In the genomic region with DNA sequence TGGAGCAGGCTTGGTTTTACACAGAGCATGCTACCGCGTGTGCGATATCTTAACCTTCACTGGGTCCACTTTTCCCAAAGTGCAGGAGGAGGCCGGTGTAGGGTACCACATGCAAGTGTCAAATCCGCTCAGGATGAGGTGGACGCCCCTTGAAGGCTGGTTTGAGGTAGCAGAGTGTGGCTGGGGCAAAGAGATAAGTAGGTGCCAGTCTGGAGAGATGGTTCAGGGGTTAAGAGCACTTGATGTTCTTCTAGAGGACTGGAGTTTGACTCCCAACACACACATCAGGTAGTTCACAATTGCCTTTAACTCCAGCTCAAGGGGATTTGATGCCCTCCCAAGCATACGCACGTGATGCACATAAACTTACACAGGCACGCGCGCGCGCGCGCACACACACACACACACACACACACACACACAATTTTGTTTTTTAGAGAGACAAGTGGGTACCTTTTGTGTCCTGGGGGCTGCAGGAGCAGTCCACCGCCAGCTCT, we compare ENCODE assay signal across 8 mouse cellular contexts. TPM values are rescaled to one million over a fixed set of nuclear protein-coding genes. Genes with fewer than 3 reads are reported as not detected.
DNase-seq lines count a peak whose midpoint lies in the region; ATAC-seq and TF ChIP-seq lines count a peak whose summit lies in the region.

No protein-coding gene starts in this region.

- H3K27me3 ChIP-seq in kidney, adult 2 months (replicated peaks; ENCODE audit: control insufficient read depth, insufficient read depth, low read length): no peaks in the 10 kb centered on the region
- H3K27me3 ChIP-seq in MEL (ENCODE audit: control insufficient read depth in 1 of 2, insufficient read depth in 2 of 2, low read length in 2 of 2): 0 out of 4 replicates have a peak, but pooled peaks cover 0 to 2% of the 10 kb centered on the region in 2 experiments
- H3K27me3 ChIP-seq in forebrain, embryonic 16.5 days (replicated peaks; ENCODE audit: control insufficient read depth, insufficient read depth, low read length): no peaks in the 10 kb centered on the region; the same call in 1 of the 2 replicates
- no peaks in the 10 kb centered on the region for H3K27me3 ChIP-seq in liver, embryonic 14.5 days (ENCODE audit: control insufficient read depth, insufficient read depth, low read length)

- H3K4me3 ChIP-seq in kidney, adult 2 months (ENCODE audit: insufficient read depth, low read depth, low read length): peak overlapping the region; percentile 88
- peak overlapping the region; percentile 59 to 74 for H3K4me3 ChIP-seq in MEL (ENCODE audit: control insufficient read depth in 1 of 2, insufficient read depth in 1 of 2, low read depth in 2 of 2, low read length in 2 of 2)
- H3K4me3 ChIP-seq in forebrain, embryonic 16.5 days (replicated peaks; ENCODE audit: low read length): peak overlapping the region; percentile 92
- peak overlapping the region; percentile 71 to 75 for H3K4me3 ChIP-seq in liver, embryonic 14.5 days (ENCODE audit: insufficient read depth in 1 of 2, low read depth in 2 of 2, low read length in 2 of 2)

- no peak for TF ChIP-seq CTCF in kidney, adult 2 months (conservative IDR thresholded peaks at IDR 0.05; ENCODE audit: insufficient read depth, insufficient read length, low read depth, low read length)
- no peak for TF ChIP-seq CTCF in MEL (IDR thresholded peaks at IDR 0.05 in 2 of 3, conservative IDR thresholded peaks at IDR 0.05 in 1 of 3; ENCODE audit: control insufficient read depth in 1 of 3, insufficient read depth in 1 of 3, low read depth in 2 of 3, low read length in 3 of 3, poor library complexity in 1 of 3, severe bottlenecking in 1 of 3)
- TF ChIP-seq CTCF in liver, embryonic 14.5 days (IDR thresholded peaks at IDR 0.05; ENCODE audit: low read depth): no peak

- no peak overlapping the region for H3K27ac ChIP-seq in kidney, adult 2 months (ENCODE audit: insufficient read depth, low read depth, low read length)
- no peak overlapping the region for H3K27ac ChIP-seq in MEL (ENCODE audit: control insufficient read depth, low read depth, low read length)
- H3K27ac ChIP-seq in forebrain, embryonic 16.5 days (ENCODE audit: low read length): peak overlapping the region; percentile 94
- no peak overlapping the region for H3K27ac ChIP-seq in liver, embryonic 14.5 days

- peak overlapping the region; percentile 87 for H3K9ac ChIP-seq in MEL (ENCODE audit: control insufficient read depth, low read depth, low read length, poor library complexity, severe bottlenecking)
- peak overlapping the region; percentile 87 for H3K9ac ChIP-seq in forebrain, embryonic 16.5 days (replicated peaks; ENCODE audit: low read depth, low read length)
- H3K9ac ChIP-seq in liver, embryonic 14.5 days (replicated peaks): peak overlapping the region; percentile 43

- TF ChIP-seq POLR2A in kidney, adult 2 months (IDR thresholded peaks at IDR 0.05; ENCODE audit: low read depth, low read length): no peak
- TF ChIP-seq POLR2A in MEL (IDR thresholded peaks at IDR 0.05; ENCODE audit: control insufficient read depth in 1 of 2, insufficient read depth in 1 of 2, low read depth in 1 of 2, low read length in 2 of 2, poor library complexity in 1 of 2): no peak

- no peaks in the 10 kb centered on the region for H3K9me3 ChIP-seq in MEL (replicated peaks; ENCODE audit: insufficient read depth, low read length)
- H3K9me3 ChIP-seq in forebrain, embryonic 16.5 days (ENCODE audit: control insufficient read depth, low read length): no peaks in the 10 kb centered on the region
- H3K9me3 ChIP-seq in liver, embryonic 14.5 days (ENCODE audit: control insufficient read depth, low read length): no peaks in the 10 kb centered on the region

- no peak for TF ChIP-seq EP300 in MEL (IDR thresholded peaks at IDR 0.05; ENCODE audit: low read depth in 1 of 2, low read length in 2 of 2)
- TF ChIP-seq EP300 in liver, embryonic 14.5 days (IDR thresholded peaks at IDR 0.05; ENCODE audit: low read depth): no peak

- no peak for TF ChIP-seq RAD21 in MEL (IDR thresholded peaks at IDR 0.05; ENCODE audit: low read depth, low read length)

- ATAC-seq in forebrain, embryonic 16.5 days: no peak
- ATAC-seq in liver, embryonic 14.5 days (ENCODE audit: insufficient read depth): peak; percentile 54
- no peak for ATAC-seq in activated CD4-positive, CD25-positive, alpha-beta regulatory T cell, adult 4 months

- no peaks in the 10 kb centered on the region; the same call in 1 of the 2 replicates for H3K36me3 ChIP-seq in kidney, adult 2 months (ENCODE audit: control insufficient read depth, insufficient read depth, low read length)
- no peaks in the 10 kb centered on the region; a peak in 2 of 4 replicates for H3K36me3 ChIP-seq in MEL (ENCODE audit: control insufficient read depth in 1 of 2, insufficient read depth in 2 of 2, low read length in 2 of 2)
- H3K36me3 ChIP-seq in forebrain, embryonic 16.5 days (ENCODE audit: control insufficient read depth, insufficient read depth): no peaks in the 10 kb centered on the region
- no peaks in the 10 kb centered on the region for H3K36me3 ChIP-seq in liver, embryonic 14.5 days (replicated peaks; ENCODE audit: control insufficient read depth, insufficient read depth, low read depth)

- peaks cover 10% of the 10 kb centered on the region for H3K79me2 ChIP-seq in MEL (ENCODE audit: control insufficient read depth, insufficient read depth, low read length, poor library complexity)

- H3K4me1 ChIP-seq in kidney, adult 2 months (ENCODE audit: control insufficient read depth, insufficient read depth, low read length): peaks cover 7% of the 10 kb centered on the region; the same call in 1 of the 2 replicates
- H3K4me1 ChIP-seq in MEL (ENCODE audit: control insufficient read depth in 1 of 2, insufficient read depth in 2 of 2, low read length in 2 of 2): no peaks in the 10 kb centered on the region
- H3K4me1 ChIP-seq in forebrain, embryonic 16.5 days (replicated peaks; ENCODE audit: control insufficient read depth, insufficient read depth, low read length): peaks cover 17% of the 10 kb centered on the region
- peaks cover 5 to 9% of the 10 kb centered on the region in 2 experiments; a peak in 3 of 4 replicates for H3K4me1 ChIP-seq in liver, embryonic 14.5 days (replicated peaks; ENCODE audit: control insufficient read depth in 2 of 2, insufficient read depth in 2 of 2, low read length in 1 of 2)

- DNase-seq in kidney, adult 2 months: no peak
- no peak for DNase-seq in kidney, postnatal 14 days
- DNase-seq in MEL (ENCODE audit: low read depth, low spot score): peak; percentile 51
- DNase-seq in liver, embryonic 14.5 days (ENCODE audit: low read depth in 3 of 3, low spot score in 3 of 3): no peak
- no peak for DNase-seq in frontal cortex, postnatal 10 days (ENCODE audit: low spot score in 2 of 2)
- no peak for DNase-seq in layer of hippocampus, postnatal 25 days (ENCODE audit: extremely low spot score in 1 of 2, low spot score in 1 of 2)

- peak overlapping the region; percentile 68 for H3K4me2 ChIP-seq in forebrain, embryonic 16.5 days (ENCODE audit: low read length)
- H3K4me2 ChIP-seq in liver, embryonic 14.5 days (ENCODE audit: low read depth): peak overlapping the region; percentile 73

- 12% methylated on average over 16 of the region's 16 CpGs for WGBS in kidney, adult 2 months
- 13% methylated on average over 16 of the region's 16 CpGs for WGBS in forebrain, embryonic 16.5 days
- 3% methylated on average over 16 of the region's 16 CpGs for WGBS in liver, embryonic 14.5 days (ENCODE audit: insufficient replicate concordance)

TF ChIP-seq in MEL, 35 proteins besides CTCF, POLR2A, EP300 and RAD21 (continues in another document):
- no peak for TF ChIP-seq POLR2AphosphoS5 (IDR thresholded peaks at IDR 0.05; ENCODE audit: borderline replicate concordance, low read depth, low read length)
- TF ChIP-seq ZMIZ1 (IDR thresholded peaks at IDR 0.05; ENCODE audit: low read depth, low read length): no peak
- TF ChIP-seq TAL1 (IDR thresholded peaks at IDR 0.05; ENCODE audit: low read length): peak; percentile 43
- TF ChIP-seq NELFE (IDR thresholded peaks at IDR 0.05; ENCODE audit: low read depth, low read length): no peak
- no peak for TF ChIP-seq TCF12 (IDR thresholded peaks at IDR 0.05; ENCODE audit: low read depth, low read length)
- no peak for TF ChIP-seq MAX (IDR thresholded peaks at IDR 0.05; ENCODE audit: low read length)
- TF ChIP-seq KAT2A (conservative IDR thresholded peaks at IDR 0.05; ENCODE audit: low read depth, low read length): no peak
- no peak for TF ChIP-seq UBTF (IDR thresholded peaks at IDR 0.05; ENCODE audit: borderline replicate concordance, insufficient read depth, low read depth, low read length)
- no peak for TF ChIP-seq JUND (IDR thresholded peaks at IDR 0.05; ENCODE audit: low read depth, low read length)
- TF ChIP-seq ZNF384 (IDR thresholded peaks at IDR 0.05; ENCODE audit: low read depth, low read length): no peak
- no peak for TF ChIP-seq MEF2A (IDR thresholded peaks at IDR 0.05; ENCODE audit: extremely low read depth, insufficient replicate concordance, low read depth, low read length, poor library complexity, severe bottlenecking)
- TF ChIP-seq BHLHE40 (IDR thresholded peaks at IDR 0.05; ENCODE audit: borderline replicate concordance, low read depth, low read length): peak; percentile 37; the same call in 1 of the 2 replicates

RNA-seq across cellular contexts. Expression of gene Tarbp1, which starts 1.0 kb away (rescaled TPM):
- polyA plus RNA-seq in kidney, adult 2 months (2012; rRNA removed): 2.7 and 3.2 TPM in 2 replicates
- total RNA-seq in MEL (2012; rRNA removed): 5.4 and 6.0 TPM in 2 replicates
- 1 to 10 TPM in 1 of 2 experiments, not detected in 1; 8.4 TPM for polyA plus RNA-seq in MEL (2012; ENCODE audit: insufficient read depth in 1 of 2, insufficient read length in 2 of 2, low read depth in 1 of 2, low replicate concordance in 2 of 2, missing spikeins in 1 of 2)
- 1.8 TPM in 2 replicates for polyA plus RNA-seq in forebrain, embryonic 16.5 days (2015; fragmentation: Nextera tagmentation; extraction: Ambion mirVana)
- 2.2 and 2.8 TPM in 2 replicates for polyA plus RNA-seq in liver, embryonic 14.5 days (2012; rRNA removed)
- 1.5 and 1.9 TPM in 2 replicates for polyA plus RNA-seq in liver, embryonic 14.5 days (2014; fragmentation: Nextera tagmentation; extraction: Ambion mirVana)
- 1 to 10 TPM; 2.0 to 2.6 TPM for polyA plus RNA-seq in activated CD4-positive, CD25-positive, alpha-beta regulatory T cell, adult 4 months (2017; shearing (Covaris generic))
- total RNA-seq in layer of hippocampus, postnatal 25 days (2021): 1 to 10 TPM; 3.5 to 4.1 TPM

RNA-seq across cellular contexts. Expression of gene Coa6, which starts 51.5 kb away (rescaled TPM):
- 87.6 and 128 TPM in 2 replicates for polyA plus RNA-seq in kidney, adult 2 months (2012; rRNA removed)
- 39.3 and 42.6 TPM in 2 replicates for total RNA-seq in MEL (2012; rRNA removed)
- polyA plus RNA-seq in MEL (2012; ENCODE audit: insufficient read depth in 1 of 2, insufficient read length in 2 of 2, low read depth in 1 of 2, low replicate concordance in 2 of 2, missing spikeins in 1 of 2): 10 to 100 TPM in 1 of 2 experiments, not detected in 1; 31.1 TPM
- 43.2 and 44.0 TPM in 2 replicates for polyA plus RNA-seq in forebrain, embryonic 16.5 days (2015; fragmentation: Nextera tagmentation; extraction: Ambion mirVana)
- 11.4 and 26.7 TPM in 2 replicates for polyA plus RNA-seq in liver, embryonic 14.5 days (2012; rRNA removed)
- 39.5 and 39.6 TPM in 2 replicates for polyA plus RNA-seq in liver, embryonic 14.5 days (2014; fragmentation: Nextera tagmentation; extraction: Ambion mirVana)
- 10 to 100 TPM; 47.9 to 64.2 TPM for polyA plus RNA-seq in activated CD4-positive, CD25-positive, alpha-beta regulatory T cell, adult 4 months (2017; shearing (Covaris generic))
- total RNA-seq in layer of hippocampus, postnatal 25 days (2021): 10 to 100 TPM; 25.3 to 28.3 TPM
